Mouse (Mus musculus) liver, adult 2 months (tissue): ENCODE measurements around the gene Rmnd1.

Source experiments
- CTCF ChIP-seq: fragments of 200-500 bp; IDR thresholded peaks from 2 replicates; pipeline ENCODE4 v1.5.1; 2011; ENCODE audit warnings: low read depth, low read length, control low read depth
- POLR2A ChIP-seq: fragments of 200-500 bp; IDR thresholded peaks from 2 replicates; pipeline ENCODE4 v1.6.1; 2011; ENCODE audit warnings: low read length, control low read depth; ENCODE audit not compliant: insufficient read depth; ENCODE audit errors: extremely low read depth

GRCm38 (mm10) chr10:4465799-4466198 is 33.6 kb upstream of the Rmnd1 start:
- no peak for TF ChIP-seq CTCF
- no peak for TF ChIP-seq POLR2A
